Mouse (Mus musculus): Measurements from ENCODE around the gene Atg9a. TPM values are rescaled to one million over a fixed set of nuclear protein-coding genes. Genes with fewer than 3 reads are reported as not detected.

The Atg9a gene
- polyA plus RNA-seq, 1 experiment = 81.6 TPM

- Histone ChIP-seq H3K27ac (ENCODE audit: control insufficient read depth, insufficient read depth, low read length) (no peak within 1 kb of the TSS), H3K27me3 (ENCODE audit: control insufficient read depth, insufficient read depth, low read length) (no peaks in the 10 kb centered on the region), H3K36me3 (ENCODE audit: control insufficient read depth, insufficient read depth, low read length) (peaks cover 23% of the 10 kb centered on the region), H3K4me3 (ENCODE audit: control insufficient read depth, insufficient read depth, low read length) (no peak within 1 kb of the TSS), H3K4me1 (replicated peaks; ENCODE audit: control insufficient read depth, insufficient read depth, low read length) (no peaks in the 10 kb centered on the region)
- DNase-seq = no peak
- 74% methylated on average over 12 of the region's 12 CpGs for WGBS
- TF ChIP-seq CTCF (IDR thresholded peaks at IDR 0.05; ENCODE audit: borderline replicate concordance, control insufficient read depth, extremely low read depth, insufficient read depth, low read length, poor library complexity) = no peak
- no peak for TF ChIP-seq POLR2A (IDR thresholded peaks at IDR 0.05; ENCODE audit: control insufficient read depth, extremely low read depth, insufficient read depth, low read length, poor library complexity)
Observed at GRCm38 (mm10) chr1:75133421-75134207, 58.4 kb downstream of the Atg9a start, which contains the start of gene Slc23a3. TSS of gene Slc23a3 (minus strand) at chr1:75133890.

Other genes with a start within 250 kb of the Atg9a start
- 0.75 and 0.94 TPM in 2 replicates for gene Ihh, start 240.5 kb downstream of the Atg9a start, polyA plus RNA-seq (2012; rRNA removed)
- gene Nhej1, start 67.0 kb downstream of the Atg9a start, polyA plus RNA-seq (2012; rRNA removed) = 4.7 and 5.5 TPM in 2 replicates
- 1.9 and 2.3 TPM in 2 replicates for gene Slc23a3, start 58.3 kb downstream of the Atg9a start, polyA plus RNA-seq (2012; rRNA removed)
- 126 and 141 TPM in 2 replicates for gene Cnppd1, start 49.5 kb downstream of the Atg9a start, polyA plus RNA-seq (2012; rRNA removed)
- 167 and 179 TPM in 2 replicates for gene Retreg2, start 49.4 kb downstream of the Atg9a start, polyA plus RNA-seq (2012; rRNA removed)
- 90.8 and 106 TPM in 2 replicates for gene Zfand2b, start 23.6 kb downstream of the Atg9a start, polyA plus RNA-seq (2012; rRNA removed)
- gene Abcb6, start 11.8 kb downstream of the Atg9a start, polyA plus RNA-seq (2012; rRNA removed) = 10.2 and 10.9 TPM in 2 replicates
- 22.7 and 24.0 TPM in 2 replicates for gene Ankzf1, start within 50 bp of the Atg9a start, polyA plus RNA-seq (2012; rRNA removed)
- gene Glb1l, start 18.6 kb upstream of the Atg9a start, polyA plus RNA-seq (2012; rRNA removed) = 11.7 and 14.4 TPM in 2 replicates
- gene Stk16, start 18.6 kb upstream of the Atg9a start, polyA plus RNA-seq (2012; rRNA removed) = 340 and 342 TPM in 2 replicates
- 139 and 162 TPM in 2 replicates for gene Tuba4a, start 27.7 kb upstream of the Atg9a start, polyA plus RNA-seq (2012; rRNA removed)
- not detected in 2 replicates for gene A630095N17Rik, start 39.9 kb upstream of the Atg9a start, polyA plus RNA-seq (2012; rRNA removed)
- gene Dnajb2, start 44.2 kb upstream of the Atg9a start, polyA plus RNA-seq (2012; rRNA removed) = 19.9 and 22.3 TPM in 2 replicates
- gene Ptprn, start 72.3 kb upstream of the Atg9a start, polyA plus RNA-seq (2012; rRNA removed) = 2.6 and 3.0 TPM in 2 replicates
- 5.6 and 9.0 TPM in 2 replicates for gene Resp18, start 86.2 kb upstream of the Atg9a start, polyA plus RNA-seq (2012; rRNA removed)
- 112 and 132 TPM in 2 replicates for gene Dnpep, start 125.8 kb upstream of the Atg9a start, polyA plus RNA-seq (2012; rRNA removed)
- 6.8 and 31.6 TPM in 2 replicates for gene Des, start 168.1 kb upstream of the Atg9a start, polyA plus RNA-seq (2012; rRNA removed)
- gene Speg, start 183.1 kb upstream of the Atg9a start, polyA plus RNA-seq (2012; rRNA removed) = 11.0 and 12.1 TPM in 2 replicates
- 102 and 128 TPM in 2 replicates for gene Gmppa, start 243.7 kb upstream of the Atg9a start, polyA plus RNA-seq (2012; rRNA removed)

Measured in thymus, adult 2 months (tissue).